Mouse (Mus musculus): ENCODE measurements around the gene Cer1. TPM values are rescaled to one million over a fixed set of nuclear protein-coding genes. Genes with fewer than 3 reads are reported as not detected.

Cer1 gene
- polyA plus RNA-seq, 1 experiment from 2014 or later: not detected

GRCm38 (mm10) chr4:82892247-82892646, 7.3 kb upstream of the Cer1 start:
- H3K9ac ChIP-seq: no peak overlapping the region
- H3K4me3 ChIP-seq: no peak overlapping the region
- no peaks in the 10 kb centered on the region for H3K36me3 ChIP-seq
- WGBS: 73% methylated on average over 5 of the region's 5 CpGs
- no peaks in the 10 kb centered on the region for H3K4me1 ChIP-seq (replicated peaks)
- H3K4me2 ChIP-seq: no peak overlapping the region
- no peaks in the 10 kb centered on the region for H3K9me3 ChIP-seq (replicated peaks)
- no peak overlapping the region for H3K27ac ChIP-seq (ENCODE audit: poor library complexity, severe bottlenecking)
- no peak for ATAC-seq (ENCODE audit: insufficient number of reproducible peaks, low FRiP score)
- no peaks in the 10 kb centered on the region for H3K27me3 ChIP-seq (replicated peaks)

- Histone ChIP-seq H3K9ac (no peak overlapping the region), H3K4me2 (no peak overlapping the region), H3K9me3 (replicated peaks) (no peaks in the 10 kb centered on the region), H3K27me3 (replicated peaks) (no peaks in the 10 kb centered on the region), H3K36me3 (no peaks in the 10 kb centered on the region), H3K27ac (ENCODE audit: poor library complexity, severe bottlenecking) (no peak overlapping the region), H3K4me1 (replicated peaks) (no peaks in the 10 kb centered on the region), H3K4me3 (no peak overlapping the region)
- 90% methylated on average over 2 of the region's 2 CpGs for WGBS
- no peak for ATAC-seq (ENCODE audit: insufficient number of reproducible peaks, low FRiP score)
These were observed 6.6 kb upstream of the Cer1 start for GRCm38 (mm10) chr4:82891566-82891965.

GRCm38 (mm10) chr4:82891049-82891448, 6.1 kb upstream of the Cer1 start:
- 0 out of 2 replicates have a peak overlapping the region, but pooled peaks have one; percentile 4 for H3K27ac ChIP-seq (ENCODE audit: poor library complexity, severe bottlenecking)
- H3K36me3 ChIP-seq: no peaks in the 10 kb centered on the region
- no peak for ATAC-seq (ENCODE audit: insufficient number of reproducible peaks, low FRiP score)
- H3K9ac ChIP-seq: no peak overlapping the region
- no peak overlapping the region for H3K4me2 ChIP-seq
- no peaks in the 10 kb centered on the region for H3K4me1 ChIP-seq (replicated peaks)
- H3K9me3 ChIP-seq (replicated peaks): no peaks in the 10 kb centered on the region
- no peak overlapping the region for H3K4me3 ChIP-seq
- H3K27me3 ChIP-seq (replicated peaks): no peaks in the 10 kb centered on the region
- 70% methylated on average over 7 of the region's 7 CpGs for WGBS

- 0 out of 2 replicates have a peak overlapping the region, but pooled peaks have one; percentile 4 for H3K27ac ChIP-seq (ENCODE audit: poor library complexity, severe bottlenecking)
- no peak for ATAC-seq (ENCODE audit: insufficient number of reproducible peaks, low FRiP score)
These were observed 5.6 kb upstream of the Cer1 start for GRCm38 (mm10) chr4:82890585-82890984.

GRCm38 (mm10) chr4:82886148-82886547, 1.2 kb upstream of the Cer1 start:
- Histone ChIP-seq H3K27me3 (replicated peaks) (no peaks in the 10 kb centered on the region), H3K4me1 (replicated peaks) (no peaks in the 10 kb centered on the region), H3K9ac (no peak overlapping the region), H3K27ac (ENCODE audit: poor library complexity, severe bottlenecking) (no peak overlapping the region), H3K36me3 (no peaks in the 10 kb centered on the region), H3K4me3 (no peak overlapping the region), H3K9me3 (replicated peaks) (no peaks in the 10 kb centered on the region), H3K4me2 (no peak overlapping the region)
- ATAC-seq (ENCODE audit: insufficient number of reproducible peaks, low FRiP score): no peak
- 50% methylated on average over 2 of the region's 2 CpGs for WGBS

More at GRCm38 (mm10) chr4:82890585-82890984, 5.6 kb upstream of the Cer1 start:
- Histone ChIP-seq H3K9me3 (replicated peaks) (no peaks in the 10 kb centered on the region), H3K27me3 (replicated peaks) (no peaks in the 10 kb centered on the region), H3K4me1 (replicated peaks) (no peaks in the 10 kb centered on the region), H3K4me2 (no peak overlapping the region), H3K4me3 (no peak overlapping the region), H3K36me3 (no peaks in the 10 kb centered on the region), H3K9ac (no peak overlapping the region)
- WGBS: 73% methylated on average over 4 of the region's 4 CpGs

GRCm38 (mm10) chr4:82885535-82885913, 576 bp upstream of the Cer1 start:
- Histone ChIP-seq H3K9ac (no peak overlapping the region), H3K27ac (ENCODE audit: poor library complexity, severe bottlenecking) (no peak overlapping the region), H3K36me3 (no peaks in the 10 kb centered on the region), H3K4me3 (no peak overlapping the region), H3K4me1 (replicated peaks) (no peaks in the 10 kb centered on the region), H3K27me3 (replicated peaks) (no peaks in the 10 kb centered on the region), H3K9me3 (replicated peaks) (no peaks in the 10 kb centered on the region), H3K4me2 (no peak overlapping the region)
- no peak for ATAC-seq (ENCODE audit: insufficient number of reproducible peaks, low FRiP score)
- WGBS: 52% methylated on average over 1 of the region's 1 CpGs

GRCm38 (mm10) chr4:82882500-82882899, 2.4 kb downstream of the Cer1 start:
- no peak overlapping the region for H3K4me3 ChIP-seq
- no peaks in the 10 kb centered on the region for H3K27me3 ChIP-seq (replicated peaks)
- H3K9me3 ChIP-seq (replicated peaks): no peaks in the 10 kb centered on the region
- no peaks in the 10 kb centered on the region for H3K36me3 ChIP-seq
- H3K27ac ChIP-seq (ENCODE audit: poor library complexity, severe bottlenecking): no peak overlapping the region
- H3K9ac ChIP-seq: no peak overlapping the region
- ATAC-seq (ENCODE audit: insufficient number of reproducible peaks, low FRiP score): no peak
- no peak overlapping the region for H3K4me2 ChIP-seq
- WGBS: 76% methylated on average over 9 of the region's 9 CpGs
- no peaks in the 10 kb centered on the region for H3K4me1 ChIP-seq (replicated peaks)

GRCm38 (mm10) chr4:82881366-82881765, 3.6 kb downstream of the Cer1 start:
- 82% methylated on average over 3 of the region's 3 CpGs for WGBS
- H3K27me3 ChIP-seq (replicated peaks): no peaks in the 10 kb centered on the region
- H3K4me2 ChIP-seq: no peak overlapping the region
- H3K27ac ChIP-seq (ENCODE audit: poor library complexity, severe bottlenecking): no peak overlapping the region
- no peaks in the 10 kb centered on the region for H3K36me3 ChIP-seq
- H3K4me3 ChIP-seq: no peak overlapping the region
- no peaks in the 10 kb centered on the region for H3K9me3 ChIP-seq (replicated peaks)
- no peaks in the 10 kb centered on the region for H3K4me1 ChIP-seq (replicated peaks)
- no peak overlapping the region for H3K9ac ChIP-seq
- ATAC-seq (ENCODE audit: insufficient number of reproducible peaks, low FRiP score): no peak

GRCm38 (mm10) chr4:82880243-82880642, 4.7 kb downstream of the Cer1 start:
- no peak for ATAC-seq (ENCODE audit: insufficient number of reproducible peaks, low FRiP score)
- H3K27me3 ChIP-seq (replicated peaks): no peaks in the 10 kb centered on the region
- no peak overlapping the region for H3K4me3 ChIP-seq
- no peaks in the 10 kb centered on the region for H3K4me1 ChIP-seq (replicated peaks)
- no peak overlapping the region for H3K4me2 ChIP-seq
- H3K9ac ChIP-seq: no peak overlapping the region
- no peak overlapping the region for H3K27ac ChIP-seq (ENCODE audit: poor library complexity, severe bottlenecking)
- WGBS: 77% methylated on average over 2 of the region's 2 CpGs
- no peaks in the 10 kb centered on the region for H3K36me3 ChIP-seq
- no peaks in the 10 kb centered on the region for H3K9me3 ChIP-seq (replicated peaks)

GRCm38 (mm10) chr4:82879152-82879551, 5.8 kb downstream of the Cer1 start:
- no peaks in the 10 kb centered on the region for H3K36me3 ChIP-seq
- no peak overlapping the region for H3K4me3 ChIP-seq
- H3K4me1 ChIP-seq (replicated peaks): no peaks in the 10 kb centered on the region
- WGBS: 78% methylated on average over 6 of the region's 6 CpGs
- no peak for ATAC-seq (ENCODE audit: insufficient number of reproducible peaks, low FRiP score)
- H3K27ac ChIP-seq (ENCODE audit: poor library complexity, severe bottlenecking): no peak overlapping the region
- H3K9me3 ChIP-seq (replicated peaks): no peaks in the 10 kb centered on the region
- H3K4me2 ChIP-seq: no peak overlapping the region
- no peak overlapping the region for H3K9ac ChIP-seq
- no peaks in the 10 kb centered on the region for H3K27me3 ChIP-seq (replicated peaks)

- ATAC-seq (ENCODE audit: insufficient number of reproducible peaks, low FRiP score): no peak
- WGBS: 88% methylated on average over 2 of the region's 2 CpGs
- Histone ChIP-seq H3K4me3 (no peak overlapping the region), H3K4me1 (replicated peaks) (peaks cover 3% of the 10 kb centered on the region; the same call in 1 of the 2 replicates), H3K9ac (no peak overlapping the region), H3K27ac (ENCODE audit: poor library complexity, severe bottlenecking) (no peak overlapping the region), H3K27me3 (replicated peaks) (no peaks in the 10 kb centered on the region), H3K36me3 (no peaks in the 10 kb centered on the region), H3K9me3 (replicated peaks) (no peaks in the 10 kb centered on the region), H3K4me2 (no peak overlapping the region)
These were observed 8.3 kb downstream of the Cer1 start for GRCm38 (mm10) chr4:82876656-82877055.

GRCm38 (mm10) chr4:82875532-82875931, 9.4 kb downstream of the Cer1 start:
- Histone ChIP-seq H3K9me3 (replicated peaks) (no peaks in the 10 kb centered on the region), H3K4me1 (replicated peaks) (peaks cover 3% of the 10 kb centered on the region; the same call in 1 of the 2 replicates), H3K27ac (ENCODE audit: poor library complexity, severe bottlenecking) (no peak overlapping the region), H3K27me3 (replicated peaks) (no peaks in the 10 kb centered on the region), H3K4me2 (no peak overlapping the region), H3K9ac (no peak overlapping the region), H3K4me3 (no peak overlapping the region), H3K36me3 (no peaks in the 10 kb centered on the region)
- no peak for ATAC-seq (ENCODE audit: insufficient number of reproducible peaks, low FRiP score)
- WGBS: 60% methylated on average over 4 of the region's 4 CpGs

All from heart, embryonic 12.5 days (tissue).